Mouse (Mus musculus) left cerebral cortex, adult 9 months (tissue): ENCODE data around the gene Esrrg.

Experiments
- DNase-seq, 2 experiments: peaks; one replicate each; pipeline ENCODE4 v3.0.0; 2022; ENCODE audit warnings: low spot score in 2 of 2

Gene Esrrg

GRCm38 (mm10) chr1:187770234-187770633 is 161.6 kb downstream of the Esrrg start:
- no peak for DNase-seq

DNA sequence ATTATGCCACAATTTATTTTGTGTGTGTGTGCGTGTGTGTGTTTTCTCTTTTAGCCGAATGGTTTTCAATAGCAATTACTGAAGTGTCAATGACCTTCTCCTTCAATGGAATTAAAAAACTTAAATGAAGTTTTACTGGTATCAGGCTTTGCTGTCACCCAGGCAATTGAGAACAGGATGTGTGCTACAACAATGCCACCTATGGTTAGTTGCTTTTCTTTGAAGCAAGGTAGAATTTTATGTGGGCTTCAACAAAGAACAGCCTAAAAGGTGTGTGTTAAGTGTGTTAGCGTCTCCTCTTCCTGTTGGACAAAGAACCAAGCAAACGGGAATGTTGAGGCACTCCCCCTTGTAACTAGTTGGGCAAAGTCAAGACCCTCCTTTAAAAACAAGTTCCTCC is 162.5 kb downstream of the Esrrg start:
- DNase-seq: no peak

- DNase-seq: no peak
Observed at GRCm38 (mm10) chr1:187779589-187780178, 171.1 kb downstream of the Esrrg start.

DNA sequence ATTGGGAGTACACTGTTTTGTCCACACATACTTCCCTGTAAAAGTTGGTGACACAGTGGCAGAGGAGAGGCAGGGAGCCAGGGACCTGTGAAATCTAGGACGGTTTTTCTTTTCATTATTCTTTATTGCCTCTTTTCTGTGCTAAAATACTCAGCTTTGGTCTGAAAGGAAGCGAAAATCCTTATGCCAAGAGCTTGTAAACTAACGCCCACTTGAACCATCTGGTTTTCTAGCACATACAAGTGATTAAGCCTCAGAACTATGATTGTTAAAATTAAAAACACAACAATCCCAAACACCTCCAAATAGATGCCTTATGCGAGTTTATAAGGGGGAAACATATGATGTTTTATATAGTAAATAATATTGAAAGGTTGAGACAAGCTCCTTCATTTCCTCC is 176.6 kb downstream of the Esrrg start:
- DNase-seq: peak; percentile 28 to 67

DNA sequence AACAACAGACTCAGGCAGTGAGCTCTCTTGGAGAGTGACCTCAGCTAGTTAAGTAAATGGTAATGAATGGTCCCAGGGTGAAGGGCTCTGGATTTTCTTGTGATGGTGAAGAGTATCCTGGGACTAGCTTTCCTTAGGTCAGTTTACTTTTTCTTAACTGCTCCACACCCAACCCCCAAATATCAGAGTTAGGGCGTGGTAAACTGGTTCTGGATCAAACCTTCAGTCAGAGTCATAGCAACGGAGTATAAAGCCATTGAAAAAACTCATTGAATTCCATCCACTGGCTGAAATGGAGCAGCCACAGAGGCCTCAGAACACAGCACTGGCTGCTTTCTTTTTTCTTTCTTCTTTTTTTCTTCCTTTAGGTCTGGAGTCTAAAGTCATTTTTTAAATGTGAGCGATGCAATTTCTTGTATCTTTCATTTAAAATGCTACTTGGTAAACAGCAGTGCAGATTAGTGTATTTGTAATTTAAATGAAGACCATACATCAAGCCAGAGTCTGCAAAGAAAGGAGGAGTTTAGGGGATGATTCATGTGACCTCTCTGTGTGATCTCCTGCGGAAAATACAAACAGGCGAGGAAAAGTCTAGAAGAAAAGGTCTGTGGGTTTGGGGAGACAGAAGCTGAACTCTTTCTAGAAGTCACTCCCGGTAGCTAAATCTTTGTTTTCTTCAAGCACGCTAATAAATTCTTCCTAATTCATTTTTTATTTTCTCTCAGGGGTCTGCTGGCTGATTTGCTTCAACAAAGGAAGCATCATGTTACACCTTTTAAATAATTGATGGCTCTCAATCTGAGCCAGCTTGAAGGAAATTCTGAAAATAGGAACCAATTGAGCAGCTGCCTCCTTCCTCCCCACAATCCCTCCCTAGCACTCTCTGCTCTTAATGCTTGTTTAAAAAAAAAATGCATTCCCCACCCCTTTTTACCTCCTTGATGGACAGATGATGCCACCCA is 178.7 kb downstream of the Esrrg start:
- no peak for DNase-seq

GRCm38 (mm10) chr1:187794240-187794930 is 185.8 kb downstream of the Esrrg start:
- no peak for DNase-seq

DNA sequence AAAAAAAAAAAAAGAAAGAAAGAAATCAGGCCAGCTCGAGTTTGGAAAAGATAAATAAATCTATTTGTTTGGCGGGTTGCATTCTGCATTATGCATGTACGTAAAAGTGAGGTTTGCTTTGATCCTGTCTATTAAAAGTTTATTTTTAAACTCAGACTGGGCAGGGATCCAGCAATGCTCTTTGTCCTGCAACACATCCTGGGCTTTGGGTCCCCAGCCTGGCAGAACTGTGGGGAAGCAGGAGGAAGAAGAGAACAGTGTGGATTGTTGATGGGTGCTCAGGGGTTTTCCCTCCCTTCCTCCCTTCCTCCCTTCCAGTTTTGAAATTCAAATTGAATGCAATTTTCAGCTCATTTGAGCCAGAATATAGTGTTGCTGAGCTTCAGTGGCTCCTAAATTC is 187.0 kb downstream of the Esrrg start:
- DNase-seq: no peak

GRCm38 (mm10) chr1:187799300-187799699 is 190.7 kb downstream of the Esrrg start:
- DNase-seq: no peak

DNA sequence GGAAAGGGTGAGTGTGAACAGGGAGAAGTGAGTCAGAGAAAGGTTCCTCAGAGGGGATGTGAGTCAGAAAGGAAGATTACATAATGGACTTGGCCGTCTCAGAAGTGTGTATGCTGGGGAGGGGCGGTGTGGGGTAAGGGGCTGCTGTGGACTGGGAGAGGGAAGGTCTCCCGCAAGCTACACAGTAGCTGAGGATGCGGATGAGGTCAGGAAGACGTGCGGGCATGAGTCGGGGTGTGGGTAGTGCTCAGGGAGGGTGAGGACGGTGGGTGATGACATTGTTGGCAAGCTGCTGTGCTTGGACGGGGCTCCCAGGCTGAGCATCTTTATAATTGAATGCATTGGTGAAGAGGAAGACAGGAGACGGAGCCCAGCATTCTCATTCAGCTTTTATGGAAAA is 192.2 kb downstream of the Esrrg start:
- DNase-seq: no peak

- no peak for DNase-seq
Observed at GRCm38 (mm10) chr1:187803566-187803965, 195.0 kb downstream of the Esrrg start.

- no peak for DNase-seq
Observed at GRCm38 (mm10) chr1:187803997-187804396, 195.4 kb downstream of the Esrrg start.

DNA sequence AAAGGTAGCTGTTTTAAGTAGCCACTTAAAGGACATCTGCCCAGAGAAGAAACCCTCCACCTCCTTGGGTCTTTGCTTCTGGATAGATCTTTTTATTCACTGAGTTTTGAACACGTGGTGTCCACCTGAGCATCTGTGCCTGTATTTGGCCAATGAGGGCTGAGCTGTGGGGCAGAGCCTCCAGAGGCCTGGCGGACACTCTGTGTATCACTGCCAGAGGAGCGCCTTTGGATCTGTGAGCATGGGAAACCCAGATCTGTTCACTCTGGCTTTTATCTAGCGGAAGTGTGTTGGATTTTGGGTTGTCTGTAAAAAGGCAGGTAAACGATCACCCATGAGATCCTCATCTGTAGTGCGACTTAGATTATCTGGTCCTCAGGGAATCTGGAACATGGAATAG is 196.4 kb downstream of the Esrrg start:
- DNase-seq: no peak

DNA sequence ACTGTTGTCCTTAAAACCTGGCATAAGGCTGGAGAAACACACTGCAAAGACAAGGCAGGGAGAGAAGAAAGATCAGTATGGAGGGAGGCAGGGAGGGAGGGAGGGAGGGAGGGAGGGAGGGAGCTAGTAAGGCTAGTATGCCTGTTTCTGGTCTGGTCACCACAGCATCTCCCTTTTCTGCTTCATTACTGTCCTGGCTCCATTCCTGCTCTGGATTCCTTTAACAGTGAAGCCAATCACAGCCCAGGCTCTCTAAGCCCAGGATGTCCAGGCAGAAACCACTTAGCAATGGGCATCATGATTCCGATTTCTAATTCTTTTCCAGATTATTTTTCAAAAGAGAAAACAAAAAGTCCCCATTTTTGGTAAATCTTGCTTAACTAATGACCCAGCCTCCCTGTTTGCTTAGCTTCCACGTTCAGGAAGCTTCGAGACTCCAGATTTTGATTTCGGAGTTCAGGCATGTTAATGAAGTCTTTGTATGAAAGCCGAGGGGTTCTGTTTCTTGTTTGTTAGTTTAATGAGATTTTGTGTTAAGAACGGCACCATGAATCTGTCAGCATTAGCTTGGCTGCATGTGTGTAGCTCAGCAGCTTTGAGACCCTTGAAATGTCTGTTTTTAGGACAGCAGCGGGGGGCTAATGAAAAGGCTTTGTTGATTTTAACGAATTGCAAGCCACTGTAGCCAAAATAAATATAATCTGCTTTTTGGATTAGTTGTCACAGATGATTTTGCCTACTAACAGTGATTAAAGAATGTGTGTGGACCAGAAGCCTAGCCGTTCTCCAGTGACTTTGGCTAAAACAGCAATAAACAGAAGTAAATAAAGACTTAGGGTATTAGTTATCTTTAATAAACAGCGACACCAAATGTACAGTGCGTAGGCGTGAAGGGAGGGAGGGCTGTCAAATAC is 199.1 kb downstream of the Esrrg start:
- DNase-seq: no peak

DNA sequence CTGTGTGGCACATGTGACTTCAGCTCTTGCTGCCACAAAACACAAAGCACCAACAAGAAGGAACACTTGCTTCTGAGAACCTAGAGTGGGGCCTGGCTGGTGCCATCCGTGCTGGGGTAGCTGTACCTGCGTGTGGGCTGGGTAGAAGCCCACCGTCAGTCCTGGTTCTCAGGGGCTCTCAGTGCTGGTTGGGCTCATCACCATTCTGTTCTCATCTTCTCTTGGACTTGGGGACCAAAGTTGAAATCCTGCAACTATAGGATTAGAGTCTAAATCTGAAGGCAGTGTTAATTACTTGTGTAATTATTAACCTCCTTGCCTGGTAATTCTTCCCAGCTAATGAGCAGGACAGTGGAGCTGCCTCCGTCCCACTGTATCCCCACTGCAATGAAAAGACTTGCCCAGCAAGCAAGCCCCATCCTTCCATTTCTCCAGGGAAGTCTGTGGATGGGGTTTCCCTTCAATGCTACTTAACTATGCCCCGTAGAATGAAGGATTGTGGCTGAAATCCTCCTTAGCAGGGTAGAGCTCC is 199.9 kb downstream of the Esrrg start:
- DNase-seq: no peak

GRCm38 (mm10) chr1:187809546-187809945 is 201.0 kb downstream of the Esrrg start:
- DNase-seq: no peak

DNA sequence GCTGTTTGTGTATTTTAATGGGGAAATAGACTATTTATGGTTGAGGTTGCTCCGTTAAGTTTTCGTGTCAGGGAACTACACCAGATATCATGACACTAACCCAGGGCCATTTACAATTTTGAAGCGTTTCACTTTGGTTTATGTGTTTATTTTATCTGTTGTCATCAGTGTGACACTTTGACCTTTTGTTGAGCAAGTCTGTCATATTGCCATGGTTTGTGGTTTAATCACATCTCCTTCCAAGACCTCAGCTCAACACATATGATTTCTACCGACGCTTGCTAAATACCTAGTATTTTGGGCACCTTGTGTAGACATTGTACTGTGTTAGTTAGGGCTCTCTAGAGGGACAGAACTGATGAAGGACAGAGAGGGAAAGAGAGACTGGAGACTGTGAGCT is 210.8 kb downstream of the Esrrg start:
- no peak for DNase-seq

- peak in 1 of 2 experiments; percentile 5 for DNase-seq
Observed at GRCm38 (mm10) chr1:187821368-187821811, 212.8 kb downstream of the Esrrg start.

DNA sequence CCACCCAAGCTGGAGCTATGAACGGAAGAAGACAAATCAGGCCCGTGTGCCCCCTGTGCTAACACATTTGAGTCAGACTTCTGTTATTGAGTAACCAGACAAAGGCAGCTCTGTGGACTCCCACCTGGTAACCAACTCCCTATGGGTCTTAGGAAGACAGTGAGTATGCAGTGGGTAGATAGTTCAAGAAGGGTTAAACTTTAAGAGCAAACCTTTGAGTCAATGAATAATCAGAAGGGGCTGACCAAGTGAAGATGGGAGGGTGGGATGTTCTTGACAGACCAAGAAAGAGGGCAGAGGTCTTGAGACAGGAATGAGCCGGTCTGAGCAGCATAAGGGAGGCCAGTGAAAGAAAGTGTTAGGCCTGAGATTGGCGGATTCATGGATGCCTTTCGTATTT is 214.8 kb downstream of the Esrrg start:
- no peak for DNase-seq

DNA sequence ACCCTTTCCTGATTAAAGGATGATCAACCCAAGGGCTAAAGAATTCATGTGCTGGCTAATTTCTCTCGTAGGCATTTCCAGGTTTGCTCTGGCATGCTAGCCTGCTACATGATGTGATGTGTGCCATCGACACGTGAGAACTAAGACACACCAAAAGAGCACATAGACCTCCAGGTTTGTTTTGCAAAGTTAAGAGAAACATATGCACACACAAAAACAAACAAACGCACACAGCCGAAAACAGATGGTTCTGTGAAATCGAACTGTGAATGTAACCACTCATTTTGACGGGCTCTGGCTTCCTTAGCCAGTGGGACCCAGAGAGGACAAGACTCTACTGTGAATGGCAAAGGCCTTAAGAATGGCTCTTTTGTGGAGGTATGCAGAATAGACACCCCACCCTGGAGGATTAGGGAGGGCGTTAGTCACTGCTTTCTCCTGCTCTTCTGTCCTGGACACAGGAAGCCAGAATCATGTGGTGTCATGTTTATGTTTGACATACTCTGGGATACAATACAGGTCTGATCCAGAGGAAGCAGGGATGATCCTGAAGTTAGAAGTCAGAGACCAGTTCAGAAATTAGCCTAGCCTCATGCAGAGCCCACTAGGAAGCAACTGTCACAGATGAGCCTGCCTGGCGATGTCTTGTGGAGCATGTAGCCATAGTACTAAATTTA is 217.0 kb downstream of the Esrrg start:
- DNase-seq: no peak

DNA sequence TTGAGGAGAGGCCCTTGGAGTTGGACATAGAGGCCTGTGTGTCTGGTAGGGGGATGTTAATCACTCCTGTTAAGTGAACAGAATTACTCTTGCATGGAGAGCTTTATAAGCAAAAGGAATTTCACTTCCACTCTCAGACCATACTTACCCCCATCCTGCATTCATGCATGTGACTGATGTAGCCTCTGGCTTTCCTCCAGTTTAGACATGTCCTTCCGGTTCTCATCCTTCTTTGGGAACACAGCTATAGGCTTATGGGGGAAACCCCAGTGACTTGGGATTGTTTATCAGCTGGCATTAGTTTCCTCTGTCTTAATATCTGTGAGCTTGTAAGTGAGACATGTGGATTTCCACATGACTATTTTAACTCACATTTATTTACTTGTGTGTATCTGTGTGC is 217.5 kb downstream of the Esrrg start:
- no peak for DNase-seq

- DNase-seq: no peak
Observed at GRCm38 (mm10) chr1:187826869-187827268, 218.3 kb downstream of the Esrrg start.
